Mouse (Mus musculus) hindbrain, embryonic 10.5 days (tissue): Measurements from ENCODE around the gene Nmnat2. TPM values are rescaled to one million over a fixed set of nuclear protein-coding genes. Genes with fewer than 3 reads are reported as not detected.

Source experiments
- DNase-seq: peaks from one replicate; pipeline ENCODE4 v3.0.0-alpha.2; 2017; ENCODE audit warnings: low spot score
- H3K27ac ChIP-seq: fragments of 300-500 bp; sonication (generic); 2 replicates; pipeline ENCODE4 v1.5.1; 2016; ENCODE audit warnings: mild to moderate bottlenecking, moderate library complexity
- H3K27me3 ChIP-seq: fragments of 300-500 bp; sonication (generic); 2 replicates; pipeline ENCODE4 v1.6.1; 2016; ENCODE audit warnings: mild to moderate bottlenecking; ENCODE audit not compliant: poor library complexity, insufficient read depth, severe bottlenecking
- H3K36me3 ChIP-seq: fragments of 300-500 bp; sonication (generic); 2 replicates; pipeline ENCODE4 v1.6.1; 2016; ENCODE audit warnings: mild to moderate bottlenecking, moderate library complexity
- H3K4me1 ChIP-seq: fragments of 300-500 bp; sonication (generic); replicated peaks from 2 replicates; pipeline ENCODE4 v1.6.1; 2016; ENCODE audit warnings: mild to moderate bottlenecking
- H3K4me3 ChIP-seq: fragments of 300-500 bp; sonication (generic); 2 replicates; pipeline ENCODE4 v1.5.1; 2016; ENCODE audit warnings: mild to moderate bottlenecking, moderate library complexity
- H3K9me3 ChIP-seq: fragments of 300-500 bp; sonication (generic); 2 replicates; pipeline ENCODE4 v1.6.1; 2016; ENCODE audit warnings: mild to moderate bottlenecking, moderate library complexity
- WGBS: fragments of 180-500 bp; shearing (Covaris S2); methylation state at CpG from one replicate; pipeline ENCODE4 v1.1.7; 2016; 5-methylcytosine and 5-hydroxymethylcytosine counted together
- polyA plus RNA-seq: library from polyadenylated mRNA; unstranded; fragments of >200 nt; fragmentation: Nextera tagmentation; extraction: Ambion mirVana; gene quantifications from 2 replicates; pipeline ENCODE4 v1.2.1, GENCODE M21; 2016

Nmnat2 gene
- polyA plus RNA-seq, 1 experiment from 2014 or later = 20.6 TPM

DNA sequence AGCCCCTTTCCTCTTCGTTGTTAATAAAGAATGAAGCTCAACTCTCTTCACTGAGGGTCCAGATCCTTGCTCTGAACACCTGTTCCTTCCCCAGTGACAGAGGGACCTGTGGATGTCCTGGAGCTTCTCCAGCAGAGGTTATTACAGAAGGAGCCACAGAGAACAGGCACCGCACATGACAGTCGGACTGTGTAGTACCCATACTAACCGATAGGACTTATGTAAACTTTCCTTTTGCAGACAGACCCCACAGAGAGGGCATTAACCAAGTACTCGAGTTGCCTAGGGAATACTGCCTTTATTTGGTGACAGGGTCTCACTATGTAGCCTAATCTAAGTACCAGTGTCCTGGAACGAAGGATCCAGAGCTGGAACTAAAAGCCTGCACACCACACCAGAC is 39.0 kb downstream of the Nmnat2 start:
- WGBS = 87% methylated on average over 6 of the region's 6 CpGs
- Histone ChIP-seq H3K27ac (no peak overlapping the region), H3K27me3 (no peaks in the 10 kb centered on the region), H3K36me3 (no peaks in the 10 kb centered on the region), H3K9me3 (no peaks in the 10 kb centered on the region), H3K4me3 (no peak overlapping the region), H3K4me1 (peaks cover 6% of the 10 kb centered on the region; the same call in 1 of the 2 replicates)
- no peak for DNase-seq

DNA sequence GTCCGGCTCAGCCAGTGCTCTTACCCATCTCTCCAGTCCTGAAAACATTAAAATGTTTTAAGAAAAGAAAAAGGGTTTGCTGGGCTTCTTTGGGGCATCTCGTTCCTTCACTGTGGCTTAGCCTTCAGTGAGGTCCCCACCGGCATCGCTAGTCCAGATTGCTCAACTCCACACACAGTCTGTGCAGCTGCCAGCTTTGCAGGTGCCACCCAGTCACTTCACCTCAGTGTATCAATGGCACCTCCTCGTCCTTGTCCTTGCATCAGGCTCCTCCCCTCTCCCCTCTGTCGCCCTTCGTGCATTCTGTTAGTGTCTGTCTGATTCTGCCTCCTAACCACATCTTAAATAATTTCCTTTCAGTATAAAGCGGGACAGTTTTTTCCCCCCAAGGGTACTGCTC is 45.2 kb downstream of the Nmnat2 start:
- Histone ChIP-seq H3K4me1 (peaks cover 3% of the 10 kb centered on the region; the same call in 1 of the 2 replicates), H3K4me3 (no peak overlapping the region), H3K27ac (no peak overlapping the region), H3K9me3 (no peaks in the 10 kb centered on the region), H3K36me3 (no peaks in the 10 kb centered on the region), H3K27me3 (no peaks in the 10 kb centered on the region)
- no peak for DNase-seq
- 82% methylated on average over 8 of the region's 8 CpGs for WGBS

DNA sequence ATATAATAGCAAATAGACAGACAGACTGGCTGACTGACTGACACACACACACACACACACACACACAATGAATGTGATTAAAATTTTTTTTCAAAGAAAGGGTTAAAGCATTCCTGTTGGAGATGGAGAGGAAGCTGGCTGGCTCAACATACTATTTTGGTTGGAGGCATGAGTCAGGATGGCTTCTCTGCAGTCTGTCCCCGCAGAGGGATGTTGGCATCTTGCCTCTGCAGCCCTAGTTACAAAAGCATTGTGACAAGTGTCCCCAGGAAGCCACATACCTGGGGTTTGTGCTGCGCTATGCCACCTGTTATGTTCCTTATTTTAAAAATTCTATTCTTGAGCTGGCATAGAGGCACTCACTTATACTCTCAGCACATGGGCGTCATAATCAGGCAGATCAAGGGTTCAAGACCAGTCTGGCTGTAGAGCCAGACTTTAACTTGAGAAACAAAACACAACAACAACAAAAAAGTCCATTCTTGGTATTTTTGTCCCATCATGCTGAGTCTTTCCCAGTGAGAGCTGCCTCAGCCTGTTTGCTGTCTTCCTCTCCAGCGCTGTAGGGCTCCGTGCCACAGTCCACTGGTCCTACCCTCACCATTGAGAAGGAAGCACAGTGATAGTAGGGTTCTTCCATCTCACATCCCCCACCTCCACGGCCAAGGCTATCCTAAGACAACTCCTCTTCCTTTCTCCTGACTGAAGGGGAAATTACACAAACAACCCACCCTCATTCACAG is 45.9 kb downstream of the Nmnat2 start:
- DNase-seq = no peak
- Histone ChIP-seq H3K4me1 (peaks cover 3% of the 10 kb centered on the region; the same call in 1 of the 2 replicates), H3K36me3 (no peaks in the 10 kb centered on the region), H3K9me3 (no peaks in the 10 kb centered on the region), H3K4me3 (no peak overlapping the region), H3K27me3 (no peaks in the 10 kb centered on the region), H3K27ac (no peak overlapping the region)
- WGBS = 88% methylated on average over 6 of the region's 6 CpGs

DNA sequence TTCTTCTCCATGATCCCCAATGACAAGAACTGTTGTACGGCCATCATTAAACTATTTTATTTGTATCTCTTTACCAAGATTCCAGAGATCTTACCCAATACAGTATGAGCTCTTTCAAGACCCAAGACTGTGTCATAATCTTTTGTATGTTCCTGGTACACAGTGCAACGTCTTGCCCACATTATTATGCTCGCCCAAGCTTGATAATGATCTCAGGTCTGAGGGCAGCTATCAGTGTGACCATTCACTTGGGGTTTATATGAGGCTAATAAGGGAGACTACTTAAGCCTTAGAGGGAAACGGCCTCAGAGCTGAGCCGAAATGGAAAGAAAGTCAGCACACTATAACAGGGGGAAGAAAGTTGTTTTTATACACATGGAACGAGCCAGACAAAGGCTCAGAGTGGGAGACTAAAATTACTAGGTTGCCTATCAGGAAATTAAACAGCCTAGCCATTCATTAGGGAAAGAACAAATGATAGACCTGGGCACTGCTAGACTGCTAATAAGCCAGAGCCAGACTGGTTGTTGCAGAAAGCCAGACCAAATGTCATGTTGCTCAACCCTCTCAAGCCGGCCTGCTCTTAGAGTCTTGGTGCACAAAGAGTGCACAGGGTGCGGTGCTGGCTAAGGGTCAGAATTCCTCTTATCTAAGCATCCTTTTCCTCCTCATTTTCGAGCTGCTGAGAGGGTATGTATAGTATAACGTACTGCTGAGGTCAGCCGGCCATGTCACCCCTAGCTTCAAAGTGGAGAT is 47.7 kb downstream of the Nmnat2 start:
- Histone ChIP-seq H3K36me3 (no peaks in the 10 kb centered on the region), H3K9me3 (no peaks in the 10 kb centered on the region), H3K4me3 (no peak overlapping the region), H3K27ac (no peak overlapping the region), H3K4me1 (peaks cover 3% of the 10 kb centered on the region; the same call in 1 of the 2 replicates), H3K27me3 (no peaks in the 10 kb centered on the region)
- no peak for DNase-seq
- WGBS = 87% methylated on average over 11 of the region's 11 CpGs

DNA sequence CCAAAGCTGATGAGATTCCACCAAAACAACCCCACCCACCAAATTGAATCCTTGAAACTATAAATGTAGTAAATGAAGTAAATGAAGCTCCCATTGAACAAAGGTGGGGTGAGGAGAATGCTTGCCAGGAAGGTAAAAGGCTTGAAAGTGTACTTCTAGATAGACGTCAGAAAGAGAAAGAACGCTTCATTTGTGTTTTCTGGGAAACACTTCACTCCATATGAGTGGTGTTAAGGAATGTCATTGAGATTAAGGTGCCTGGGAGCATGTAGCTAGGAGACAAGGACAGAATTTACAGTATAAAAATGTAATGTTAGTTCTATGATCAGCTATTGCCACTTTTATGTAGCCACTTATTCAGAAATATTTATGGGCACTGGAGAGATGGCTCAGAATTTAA is 49.7 kb downstream of the Nmnat2 start:
- Histone ChIP-seq H3K4me3 (no peak overlapping the region), H3K36me3 (no peaks in the 10 kb centered on the region), H3K4me1 (peaks cover 3% of the 10 kb centered on the region; the same call in 1 of the 2 replicates), H3K27me3 (no peaks in the 10 kb centered on the region), H3K9me3 (no peaks in the 10 kb centered on the region), H3K27ac (no peak overlapping the region)
- WGBS = 89% methylated on average over 2 of the region's 2 CpGs
- DNase-seq = no peak

DNA sequence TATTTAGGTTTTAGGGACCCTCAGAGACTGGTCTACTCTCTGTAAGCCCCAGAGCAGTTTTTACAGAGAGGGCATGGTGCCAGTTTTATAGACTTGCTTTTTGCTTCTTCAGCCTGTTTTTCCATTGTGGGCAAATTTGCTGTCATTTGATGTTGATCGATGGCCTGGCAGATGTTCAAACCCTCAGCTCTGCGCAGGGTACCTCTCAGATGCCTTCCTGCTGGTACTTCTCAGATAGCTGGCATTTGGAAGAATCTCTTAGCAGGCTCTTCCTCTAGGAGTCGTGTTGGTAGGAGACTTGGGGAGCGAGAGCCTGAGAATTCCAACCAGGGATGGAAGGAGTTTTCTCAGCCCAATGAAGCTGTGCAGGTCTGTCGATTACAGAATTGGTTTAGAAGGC is 51.3 kb downstream of the Nmnat2 start:
- Histone ChIP-seq H3K9me3 (no peaks in the 10 kb centered on the region), H3K27me3 (no peaks in the 10 kb centered on the region), H3K36me3 (no peaks in the 10 kb centered on the region), H3K4me3 (no peak overlapping the region), H3K4me1 (peaks cover 6% of the 10 kb centered on the region; the same call in 1 of the 2 replicates), H3K27ac (0 out of 2 replicates have a peak overlapping the region, but pooled peaks have one; percentile 12)
- WGBS = 82% methylated on average over 5 of the region's 5 CpGs
- DNase-seq = no peak

DNA sequence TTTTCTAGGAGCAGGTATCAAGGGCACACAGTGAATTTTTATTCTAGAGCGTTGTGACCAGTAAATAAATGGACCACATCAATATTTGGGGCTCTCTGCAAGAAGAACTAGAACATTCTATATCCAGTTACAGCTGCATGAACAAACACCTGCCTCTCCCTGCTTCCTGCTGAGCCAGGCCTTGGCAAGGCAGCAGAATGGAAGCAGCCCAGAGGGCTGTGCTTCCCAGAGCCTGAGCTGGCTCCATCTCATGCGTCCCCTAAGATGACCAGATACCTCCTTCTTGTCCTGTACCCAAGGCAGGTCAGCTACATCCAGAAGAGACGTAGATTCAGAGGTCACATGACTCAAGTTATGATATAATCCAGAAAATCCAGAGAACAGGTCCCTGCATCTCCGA is 52.0 kb downstream of the Nmnat2 start:
- Histone ChIP-seq H3K4me3 (no peak overlapping the region), H3K27ac (no peak overlapping the region), H3K4me1 (peaks cover 13% of the 10 kb centered on the region; the same call in 1 of the 2 replicates), H3K36me3 (no peaks in the 10 kb centered on the region), H3K9me3 (no peaks in the 10 kb centered on the region), H3K27me3 (no peaks in the 10 kb centered on the region)
- DNase-seq = no peak
- WGBS = 84% methylated on average over 4 of the region's 4 CpGs

DNA sequence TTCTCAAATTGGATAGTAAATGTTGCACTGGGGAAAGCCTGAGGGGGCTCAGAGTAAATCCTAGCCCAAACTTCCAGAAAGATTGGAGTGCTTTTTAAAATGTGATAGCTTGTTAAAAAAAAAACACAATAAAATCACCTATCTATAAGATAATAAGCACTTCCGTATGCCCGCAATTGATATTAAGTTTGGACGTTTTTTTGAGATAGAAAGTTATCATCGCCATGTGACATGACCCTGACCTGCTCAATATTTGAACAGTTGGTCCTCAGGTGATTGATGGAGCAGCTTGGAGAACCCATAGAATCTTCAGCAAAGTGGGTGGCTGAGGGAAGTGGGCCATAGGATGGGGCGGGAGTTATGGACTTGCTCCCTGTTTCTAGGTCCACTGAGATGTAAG is 52.5 kb downstream of the Nmnat2 start:
- no peaks in the 10 kb centered on the region for H3K9me3 ChIP-seq
- no peak overlapping the region for H3K4me3 ChIP-seq
- WGBS = 94% methylated on average over 5 of the region's 5 CpGs
- H3K27ac ChIP-seq = no peak overlapping the region
- no peaks in the 10 kb centered on the region for H3K27me3 ChIP-seq
- peaks cover 15% of the 10 kb centered on the region; the same call in 1 of the 2 replicates for H3K4me1 ChIP-seq
- DNase-seq = no peak
- H3K36me3 ChIP-seq = no peaks in the 10 kb centered on the region

DNA sequence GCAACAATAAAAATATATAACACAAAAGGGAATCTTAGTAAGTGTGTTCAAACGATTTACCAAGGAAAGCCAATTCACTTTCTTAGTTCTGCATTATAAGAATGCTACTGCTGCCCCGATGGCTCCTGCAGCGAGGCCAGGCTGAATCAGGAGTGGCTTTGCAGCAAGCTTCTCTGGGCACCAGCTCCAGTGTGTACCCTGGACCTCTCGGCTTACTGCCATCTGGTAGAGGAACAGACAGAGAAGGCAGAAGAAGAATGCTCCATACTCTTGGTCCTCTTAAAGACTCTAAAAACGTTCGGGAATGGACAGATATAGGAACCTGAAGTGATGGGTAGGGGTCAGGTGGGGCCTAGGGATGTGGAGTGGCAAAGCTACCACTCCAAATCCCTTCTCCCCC is 53.0 kb downstream of the Nmnat2 start:
- Histone ChIP-seq H3K4me3 (no peak overlapping the region), H3K9me3 (no peaks in the 10 kb centered on the region)

DNA sequence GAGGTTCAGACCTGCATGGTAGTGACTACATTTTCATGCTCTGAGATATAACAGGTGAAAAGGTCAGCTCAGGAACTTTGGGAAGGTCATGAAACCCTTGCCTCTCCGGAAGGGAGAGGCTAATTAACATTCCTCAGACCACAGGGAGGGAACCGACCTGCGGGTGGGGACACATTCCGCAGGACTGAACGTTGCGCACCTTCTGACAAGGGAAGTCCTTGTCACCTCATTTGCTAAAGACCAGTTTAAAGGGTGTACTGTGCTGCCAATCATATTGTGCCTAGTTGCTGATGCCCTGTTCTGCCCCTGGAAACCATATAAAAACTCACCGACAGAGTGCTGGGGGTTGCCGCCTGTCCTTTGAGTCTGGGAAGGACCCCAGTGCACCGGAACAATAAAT is 54.5 kb downstream of the Nmnat2 start:
- Histone ChIP-seq H3K27me3 (no peaks in the 10 kb centered on the region), H3K27ac (no peak overlapping the region), H3K4me3 (no peak overlapping the region), H3K4me1 (peaks cover 25% of the 10 kb centered on the region), H3K9me3 (no peaks in the 10 kb centered on the region), H3K36me3 (no peaks in the 10 kb centered on the region)
- 66% methylated on average over 9 of the region's 9 CpGs for WGBS
- no peak for DNase-seq

More for the DNA sequence above, 53.0 kb downstream of the Nmnat2 start:
- H3K36me3 ChIP-seq = no peaks in the 10 kb centered on the region
- H3K27me3 ChIP-seq = no peaks in the 10 kb centered on the region
- H3K27ac ChIP-seq = no peak overlapping the region
- H3K4me1 ChIP-seq = peaks cover 15% of the 10 kb centered on the region; the same call in 1 of the 2 replicates
- WGBS = 89% methylated on average over 6 of the region's 6 CpGs
- DNase-seq = no peak

DNA sequence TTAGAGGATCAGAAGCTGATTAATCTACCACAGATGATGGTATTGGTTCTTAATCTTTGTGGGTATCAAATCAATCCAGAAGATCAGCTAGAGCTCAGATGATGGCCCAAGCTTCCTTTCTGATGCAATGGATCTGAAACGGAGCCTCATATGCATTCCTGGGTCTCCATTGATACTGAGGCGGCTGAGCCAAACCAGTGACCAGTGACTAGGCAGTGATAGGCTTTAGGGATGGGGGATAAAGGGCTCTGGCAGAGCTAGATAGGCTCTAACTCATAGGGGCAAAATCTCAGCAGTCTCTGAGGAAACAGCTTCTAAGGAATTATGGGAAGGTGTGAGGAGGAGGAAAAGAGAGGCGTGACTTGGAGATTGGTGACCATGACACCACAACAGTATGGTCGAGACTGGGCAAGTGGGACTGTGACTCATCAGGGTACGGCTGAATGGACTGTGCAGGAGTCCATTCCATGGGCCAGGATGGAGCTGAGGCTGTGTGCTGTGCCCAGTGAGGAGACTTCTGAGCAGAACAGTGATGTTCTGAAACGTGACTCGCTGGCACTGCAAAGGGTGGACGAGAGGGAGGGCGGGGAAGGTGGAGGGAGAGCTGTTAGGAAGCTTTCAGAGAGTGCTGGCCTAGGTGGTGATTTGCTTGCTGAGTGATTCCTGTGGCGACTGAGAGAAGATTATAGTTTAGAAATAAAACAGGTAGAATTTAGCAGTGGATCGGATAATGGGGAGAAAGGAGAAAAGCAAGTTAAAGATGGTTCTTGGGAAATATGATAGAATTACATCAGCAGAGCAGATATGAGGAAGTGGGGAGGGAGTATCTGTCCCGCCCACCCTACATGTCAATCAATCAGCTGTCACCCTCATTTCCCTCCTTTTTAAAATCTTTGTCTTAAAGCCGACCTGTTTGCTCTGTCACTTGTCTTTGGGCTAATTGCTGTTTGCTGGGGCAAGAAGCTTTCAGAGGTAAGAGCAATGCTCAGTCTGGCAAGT is 55.9 kb downstream of the Nmnat2 start:
- 74% methylated on average over 13 of the region's 13 CpGs for WGBS

DNA sequence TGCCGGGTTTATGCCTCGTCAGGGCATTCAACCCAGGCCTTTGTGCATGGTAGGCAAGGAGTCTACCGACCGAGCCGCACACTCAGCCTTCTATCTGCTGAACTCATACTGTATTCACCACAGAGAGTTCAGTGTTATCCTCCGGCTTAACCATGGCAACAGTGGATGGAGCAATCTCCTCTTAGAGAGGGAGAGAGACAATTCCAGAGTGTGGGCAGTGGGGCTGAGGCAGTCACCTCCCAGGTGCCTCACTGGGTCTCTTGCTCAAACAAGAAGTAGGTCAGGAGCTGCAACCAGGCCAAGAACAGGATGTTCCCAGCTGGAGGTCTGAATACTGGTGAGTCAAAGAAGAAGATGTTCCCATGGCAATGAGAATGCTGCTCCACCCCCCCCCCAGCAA is 56.8 kb downstream of the Nmnat2 start:
- H3K9me3 ChIP-seq = no peaks in the 10 kb centered on the region
- WGBS = 84% methylated on average over 6 of the region's 6 CpGs
- H3K4me1 ChIP-seq = peaks cover 47% of the 10 kb centered on the region
- no peak overlapping the region for H3K4me3 ChIP-seq
- no peaks in the 10 kb centered on the region for H3K36me3 ChIP-seq
- H3K27me3 ChIP-seq = no peaks in the 10 kb centered on the region
- H3K27ac ChIP-seq = no peak overlapping the region
- DNase-seq = no peak

More for the DNA sequence above, 55.9 kb downstream of the Nmnat2 start:
- Histone ChIP-seq H3K36me3 (no peaks in the 10 kb centered on the region), H3K4me1 (peaks cover 38% of the 10 kb centered on the region), H3K27me3 (no peaks in the 10 kb centered on the region), H3K4me3 (no peak overlapping the region), H3K27ac (no peak overlapping the region), H3K9me3 (no peaks in the 10 kb centered on the region)
- DNase-seq = no peak
